Mouse (Mus musculus) bone marrow, adult 2 months (tissue): ENCODE measurements around the gene Pip5k1c. TPM values are rescaled to one million over a fixed set of nuclear protein-coding genes. Genes with fewer than 3 reads are reported as not detected.

ENCODE experiments used
- H3K27ac ChIP-seq: fragments of 200-500 bp; 2 replicates; pipeline ENCODE4 v1.5.1; 2012; ENCODE audit warnings: low read depth, mild to moderate bottlenecking, control low read depth, inconsistent platforms, low read length; ENCODE audit not compliant: control insufficient read depth, poor library complexity, insufficient read depth
- H3K4me1 ChIP-seq: fragments of 200-500 bp; 2 replicates; pipeline ENCODE4 v1.6.1; 2011; ENCODE audit warnings: low read length; ENCODE audit not compliant: control insufficient read depth, insufficient read depth
- H3K4me3 ChIP-seq: fragments of 200-500 bp; replicated peaks from 2 replicates; pipeline ENCODE3; 2011; ENCODE audit warnings: mild to moderate bottlenecking, low read depth, low read length, control low read depth; ENCODE audit not compliant: control insufficient read depth
- CTCF ChIP-seq: fragments of 200-500 bp; IDR thresholded peaks from 2 replicates; pipeline ENCODE4 v1.5.1; 2011; ENCODE audit warnings: low read length, control low read depth; ENCODE audit not compliant: control insufficient read depth, insufficient read depth
- POLR2A ChIP-seq: fragments of 200-500 bp; IDR thresholded peaks from 2 replicates; pipeline ENCODE4 v1.6.1; 2011; ENCODE audit warnings: low read depth, mild to moderate bottlenecking, control low read depth, low read length, borderline replicate concordance; ENCODE audit not compliant: control insufficient read depth
- WGBS: fragments of 180-500 bp; shearing (Covaris S2); methylation state at CpG from one replicate; pipeline ENCODE4 v1.1.7; 2018; 5-methylcytosine and 5-hydroxymethylcytosine counted together
- polyA plus RNA-seq: library from polyadenylated mRNA; stranded (reverse); fragments of >200 nt; gene quantifications from 2 replicates; pipeline ENCODE4 v1.2.4, GENCODE M21; 2011; ENCODE audit warnings: low replicate concordance; ENCODE audit not compliant: missing spikeins, insufficient read depth, insufficient read length

The Pip5k1c gene
- polyA plus RNA-seq, 1 experiment, result 62.2 TPM

GRCm38 (mm10) chr10:81366477-81367206 is 73.9 kb downstream of the Pip5k1c start:
- Histone ChIP-seq H3K27ac (peak overlapping the region; percentile 45; the same call in 1 of the 2 replicates), H3K4me3 (no peak overlapping the region), H3K4me1 (peaks cover 7% of the 10 kb centered on the region)
- TF ChIP-seq CTCF (no peak), POLR2A (no peak)
- 60% methylated on average over 6 of the region's 6 CpGs for WGBS

- H3K4me1 ChIP-seq, result peaks cover 4% of the 10 kb centered on the region; the same call in 1 of the 2 replicates
These were observed 74.4 kb downstream of the Pip5k1c start for GRCm38 (mm10) chr10:81367207-81367495.

More at GRCm38 (mm10) chr10:81367207-81367495, 74.4 kb downstream of the Pip5k1c start:
- TF ChIP-seq CTCF (no peak), POLR2A (no peak)
- H3K27ac ChIP-seq, result peak overlapping the region; percentile 30; the same call in 1 of the 2 replicates
- H3K4me3 ChIP-seq, result no peak overlapping the region
- WGBS, result 88% methylated on average over 6 of the region's 6 CpGs

Other genes with a start within 250 kb of the Pip5k1c start
- gene Sgta, start 232.8 kb upstream of the Pip5k1c start, polyA plus RNA-seq, result 26.2 and 52.3 TPM in 2 replicates
- 10.3 and 16.7 TPM in 2 replicates for gene Thop1, start 222.9 kb upstream of the Pip5k1c start, polyA plus RNA-seq
- 0.87 TPM in 1 of 2 replicates, not detected in the other for gene Creb3l3, start 194.1 kb upstream of the Pip5k1c start, polyA plus RNA-seq
- 57.6 and 108 TPM in 2 replicates for gene Map2k2, start 187.0 kb upstream of the Pip5k1c start, polyA plus RNA-seq
- 28.2 and 31.0 TPM in 2 replicates for gene Zbtb7a, start 157.7 kb upstream of the Pip5k1c start, polyA plus RNA-seq
- 11.1 and 29.0 TPM in 2 replicates for gene Pias4, start 125.0 kb upstream of the Pip5k1c start, polyA plus RNA-seq
- gene Eef2, start 116.3 kb upstream of the Pip5k1c start, polyA plus RNA-seq, result 347 and 468 TPM in 2 replicates
- gene Dapk3, start 110.0 kb upstream of the Pip5k1c start, polyA plus RNA-seq, result 7.2 and 23.2 TPM in 2 replicates
- gene 4930442H23Rik, start 109.1 kb upstream of the Pip5k1c start, polyA plus RNA-seq, result not detected in 2 replicates
- not detected in 2 replicates for gene Nmrk2, start 90.9 kb upstream of the Pip5k1c start, polyA plus RNA-seq
- gene Atcay, start 62.1 kb upstream of the Pip5k1c start, polyA plus RNA-seq, result not detected in 2 replicates
- 0.32 and 2.5 TPM in 2 replicates for gene Zfr2, start 59.8 kb upstream of the Pip5k1c start, polyA plus RNA-seq
- 11.9 and 18.9 TPM in 2 replicates for gene Matk, start 40.0 kb upstream of the Pip5k1c start, polyA plus RNA-seq
- 34.4 and 75.4 TPM in 2 replicates for gene Mrpl54, start 26.0 kb upstream of the Pip5k1c start, polyA plus RNA-seq
- gene Apba3, start 26.0 kb upstream of the Pip5k1c start, polyA plus RNA-seq, result 14.6 and 32.8 TPM in 2 replicates
- 3.0 and 3.4 TPM in 2 replicates for gene Tjp3, start 1.4 kb upstream of the Pip5k1c start, polyA plus RNA-seq
- 24.0 and 36.6 TPM in 2 replicates for gene Cactin, start 28.1 kb downstream of the Pip5k1c start, polyA plus RNA-seq
- 3.3 and 7.9 TPM in 2 replicates for gene Tbxa2r, start 35.8 kb downstream of the Pip5k1c start, polyA plus RNA-seq
- not detected in 2 replicates for gene Gipc3, start 50.3 kb downstream of the Pip5k1c start, polyA plus RNA-seq
- gene Hmg20b, start 57.5 kb downstream of the Pip5k1c start, polyA plus RNA-seq, result 56.9 and 60.7 TPM in 2 replicates
- gene Mfsd12, start 64.5 kb downstream of the Pip5k1c start, polyA plus RNA-seq, result 11.0 and 14.3 TPM in 2 replicates
- gene 4930404N11Rik, start 72.9 kb downstream of the Pip5k1c start, polyA plus RNA-seq, result 4.5 and 12.3 TPM in 2 replicates
- gene Fzr1, start 85.6 kb downstream of the Pip5k1c start, polyA plus RNA-seq, result 126 and 131 TPM in 2 replicates
- 14.6 and 23.0 TPM in 2 replicates for gene Dohh, start 91.5 kb downstream of the Pip5k1c start, polyA plus RNA-seq
- gene Gm48551, start 91.5 kb downstream of the Pip5k1c start, polyA plus RNA-seq, result 3.4 and 4.3 TPM in 2 replicates
- not detected in 2 replicates for gene Gm48552, start 96.0 kb downstream of the Pip5k1c start, polyA plus RNA-seq
- 7.9 and 18.0 TPM in 2 replicates for gene Smim24, start 100.1 kb downstream of the Pip5k1c start, polyA plus RNA-seq
- gene Nfic, start 162.7 kb downstream of the Pip5k1c start, polyA plus RNA-seq, result 5.1 and 14.5 TPM in 2 replicates
- 0.72 TPM in 1 of 2 replicates, not detected in the other for gene Celf5, start 189.7 kb downstream of the Pip5k1c start, polyA plus RNA-seq
- 30.2 and 61.0 TPM in 2 replicates for gene Ncln, start 203.4 kb downstream of the Pip5k1c start, polyA plus RNA-seq
- 7.6 and 15.8 TPM in 2 replicates for gene S1pr4, start 207.2 kb downstream of the Pip5k1c start, polyA plus RNA-seq
- gene Gna15, start 231.3 kb downstream of the Pip5k1c start, polyA plus RNA-seq, result 5.4 and 9.4 TPM in 2 replicates